Mouse (Mus musculus) hindbrain, embryonic 14.5 days (tissue): ENCODE measurements at regions not wholly inside any gene's neighbourhood (a gene's known extent, or its start where the extent isn't known, plus 50 kb on each side); places are given as distances from the start of the nearest gene placed in this dataset.

ENCODE experiments used
- ATAC-seq: fragments of 200-750 bp; cut with Nextera tagmentation; 2 replicates; pipeline ENCODE4 v1.8.0; 2017; ENCODE audit warnings: moderate number of reproducible peaks, mild to moderate bottlenecking, moderate TSS enrichment, moderate library complexity; ENCODE audit not compliant: low FRiP score
- DNase-seq: peaks from one replicate; pipeline ENCODE4 v3.0.0-alpha.2; 2015; ENCODE audit warnings: low spot score
- H3K27ac ChIP-seq: fragments of 300-500 bp; sonication (generic); 2 replicates; pipeline ENCODE4 v1.5.1; 2014; ENCODE audit warnings: mild to moderate bottlenecking, moderate library complexity
- H3K27me3 ChIP-seq: fragments of 300-500 bp; sonication (generic); 2 replicates; pipeline ENCODE4 v1.6.1; 2014; ENCODE audit warnings: mild to moderate bottlenecking, low read length, mixed read lengths; ENCODE audit not compliant: control insufficient read depth, insufficient read depth
- H3K36me3 ChIP-seq: fragments of 300-500 bp; sonication (generic); replicated peaks from 2 replicates; pipeline ENCODE4 v1.6.1; 2014; ENCODE audit not compliant: control insufficient read depth, insufficient read depth
- H3K4me1 ChIP-seq: fragments of 300-500 bp; sonication (generic); replicated peaks from 2 replicates; pipeline ENCODE4 v1.6.1; 2014; ENCODE audit warnings: antibody characterized with exemption, low read length, mixed read lengths; ENCODE audit not compliant: control insufficient read depth, insufficient read depth
- H3K4me2 ChIP-seq: fragments of 300-500 bp; sonication (generic); replicated peaks from 2 replicates; pipeline ENCODE4 v1.6.1; 2014; ENCODE audit warnings: mild to moderate bottlenecking, moderate library complexity
- H3K4me3 ChIP-seq: fragments of 300-500 bp; sonication (generic); replicated peaks from 2 replicates; pipeline ENCODE4 v1.5.1; 2014; ENCODE audit warnings: mild to moderate bottlenecking, low read length
- H3K9ac ChIP-seq: fragments of 300-500 bp; sonication (generic); 2 replicates; pipeline ENCODE4 v1.6.1; 2014
- H3K9me3 ChIP-seq: fragments of 300-500 bp; sonication (generic); 2 replicates; pipeline ENCODE4 v1.6.1; 2016; ENCODE audit warnings: low read length; ENCODE audit not compliant: control insufficient read depth
- WGBS: fragments of 180-500 bp; shearing (Covaris S2); extraction: QIAGEN DNeasy Blood & Tissue Kit; methylation state at CpG from one replicate; pipeline ENCODE4 v1.1.7; 2014; 5-methylcytosine and 5-hydroxymethylcytosine counted together

DNA sequence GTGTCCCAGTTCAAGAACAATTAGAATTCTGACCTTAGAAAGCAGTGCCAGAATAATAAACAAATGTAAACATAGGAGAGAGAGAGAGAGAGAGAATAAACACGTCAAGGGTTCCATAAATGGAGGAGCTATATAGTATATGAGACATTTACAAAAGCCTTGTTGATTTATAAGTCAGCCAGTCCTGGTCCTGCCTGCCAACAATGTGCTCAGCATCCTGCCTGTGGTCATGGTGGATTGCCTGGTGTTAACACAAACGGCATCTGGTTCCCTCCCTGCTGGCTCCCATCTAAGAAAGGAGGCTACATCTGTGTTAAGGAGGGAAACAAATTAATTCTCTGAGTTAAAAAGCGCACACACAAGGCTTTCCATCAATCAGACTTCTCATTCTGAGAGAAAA, 133.5 kb upstream of the Hnrnpa3 start:
- WGBS: 44% methylated on average over 3 of the region's 3 CpGs
- no peak for DNase-seq
- H3K27ac ChIP-seq: no peak overlapping the region

DNA sequence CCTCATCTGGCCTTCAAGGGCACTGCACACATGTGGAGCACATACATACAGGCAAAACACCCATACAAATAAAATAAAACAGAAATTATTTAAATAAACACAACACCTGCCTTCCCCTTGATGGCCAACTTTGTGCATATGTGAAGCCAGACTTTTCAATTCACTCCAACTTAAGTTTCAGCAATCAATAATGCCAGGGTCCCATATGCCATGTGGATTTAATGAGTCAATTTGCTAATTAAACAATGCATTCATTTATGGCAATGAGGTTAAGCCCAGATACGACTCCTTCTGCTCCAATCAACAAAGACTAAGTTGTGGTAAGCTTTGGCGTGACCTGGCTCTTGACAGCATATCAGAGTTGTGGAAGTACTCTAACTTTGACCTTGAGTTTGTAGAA, 130.4 kb upstream of the Hnrnpa3 start:
- H3K27ac ChIP-seq: no peak overlapping the region
- H3K27me3 ChIP-seq: no peaks in the 10 kb centered on the region
- no peak overlapping the region for H3K4me2 ChIP-seq
- no peaks in the 10 kb centered on the region for H3K4me1 ChIP-seq
- DNase-seq (no peak), ATAC-seq (no peak)
- H3K36me3 ChIP-seq: no peaks in the 10 kb centered on the region
- no peak overlapping the region for H3K9ac ChIP-seq
- no peaks in the 10 kb centered on the region for H3K9me3 ChIP-seq
- H3K4me3 ChIP-seq: no peak overlapping the region
- WGBS: 71% methylated on average over 2 of the region's 2 CpGs

More for the DNA sequence above, 133.5 kb upstream of the Hnrnpa3 start:
- H3K9ac ChIP-seq: no peak overlapping the region
- no peaks in the 10 kb centered on the region for H3K9me3 ChIP-seq
- H3K4me2 ChIP-seq: no peak overlapping the region
- H3K4me1 ChIP-seq: no peaks in the 10 kb centered on the region
- no peak for ATAC-seq
- no peaks in the 10 kb centered on the region for H3K36me3 ChIP-seq
- no peak overlapping the region for H3K4me3 ChIP-seq
- H3K27me3 ChIP-seq: no peaks in the 10 kb centered on the region

DNA sequence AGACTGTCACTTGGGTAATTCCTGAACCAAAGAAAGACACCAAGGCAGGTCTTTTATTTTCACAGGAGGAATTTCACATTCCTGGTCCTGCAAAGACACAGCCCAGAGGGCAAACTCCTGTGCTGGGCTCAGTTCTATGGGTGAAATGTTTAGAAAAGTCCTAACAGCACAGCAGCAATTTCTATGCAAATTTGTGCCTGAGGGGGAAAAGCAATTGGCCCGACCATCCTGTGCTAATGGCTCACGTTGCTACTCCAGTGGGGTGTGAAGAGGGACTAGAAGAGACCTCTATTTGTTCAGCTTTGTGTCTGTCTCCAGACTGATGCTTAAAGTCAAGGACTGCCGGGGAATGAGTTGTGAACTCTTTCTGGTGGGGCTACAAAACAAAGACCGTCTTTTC, 120.9 kb upstream of the Hnrnpa3 start:
- H3K9me3 ChIP-seq: no peaks in the 10 kb centered on the region
- H3K9ac ChIP-seq: no peak overlapping the region
- H3K27ac ChIP-seq: no peak overlapping the region
- H3K4me2 ChIP-seq: no peak overlapping the region
- ATAC-seq (no peak), DNase-seq (no peak)
- 29% methylated on average over 4 of the region's 4 CpGs for WGBS
- no peaks in the 10 kb centered on the region for H3K4me1 ChIP-seq
- H3K36me3 ChIP-seq: no peaks in the 10 kb centered on the region
- no peak overlapping the region for H3K4me3 ChIP-seq
- H3K27me3 ChIP-seq: no peaks in the 10 kb centered on the region

DNA sequence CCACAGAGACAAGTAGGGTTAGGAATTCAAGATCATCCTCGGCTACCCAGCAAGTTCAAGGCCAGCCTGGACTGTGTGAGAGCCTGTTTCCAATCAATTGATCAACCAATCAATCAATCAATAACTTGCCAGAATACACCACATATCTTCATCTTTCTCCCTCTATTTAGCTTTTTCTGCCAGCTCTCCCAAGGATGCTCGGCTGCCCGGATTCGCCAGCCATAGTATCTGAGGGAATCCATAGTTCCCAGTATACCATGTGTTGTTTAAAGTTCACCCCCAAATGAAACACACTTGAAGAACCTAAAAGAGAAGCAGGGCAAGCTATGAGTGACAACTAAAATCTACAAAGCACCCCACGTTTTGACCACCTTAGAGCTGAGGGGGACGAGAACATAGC, 119.3 kb upstream of the Hnrnpa3 start:
- no peak overlapping the region for H3K4me3 ChIP-seq
- 94% methylated on average over 6 of the region's 6 CpGs for WGBS
- no peak overlapping the region for H3K4me2 ChIP-seq
- H3K27ac ChIP-seq: no peak overlapping the region
- H3K36me3 ChIP-seq: no peaks in the 10 kb centered on the region
- no peaks in the 10 kb centered on the region for H3K4me1 ChIP-seq
- no peak for ATAC-seq
- no peaks in the 10 kb centered on the region for H3K9me3 ChIP-seq
- no peak for DNase-seq
- H3K9ac ChIP-seq: no peak overlapping the region
- no peaks in the 10 kb centered on the region for H3K27me3 ChIP-seq

DNA sequence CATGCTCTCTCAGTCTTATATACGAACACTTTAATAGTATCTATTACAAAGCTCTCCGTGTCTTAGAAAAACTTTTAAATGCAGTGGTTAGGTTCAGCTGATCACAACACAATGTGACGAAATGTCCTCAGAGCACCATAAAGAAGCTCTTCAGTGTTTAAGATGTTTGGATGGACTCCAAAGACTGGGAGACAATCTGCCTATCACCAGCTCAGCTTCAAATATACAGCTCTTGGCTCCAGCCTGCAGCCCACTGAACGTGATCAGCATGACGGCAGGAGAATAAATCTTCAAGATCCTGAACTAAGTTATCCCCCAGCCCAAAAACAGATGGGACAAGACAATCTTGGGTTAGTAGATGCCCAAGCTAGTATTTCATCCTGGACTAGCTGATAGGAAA, 116.7 kb upstream of the Hnrnpa3 start:
- no peaks in the 10 kb centered on the region for H3K36me3 ChIP-seq
- no peaks in the 10 kb centered on the region for H3K9me3 ChIP-seq
- 78% methylated on average over 5 of the region's 5 CpGs for WGBS
- H3K4me2 ChIP-seq: no peak overlapping the region
- DNase-seq (no peak), ATAC-seq (no peak)
- no peak overlapping the region for H3K27ac ChIP-seq
- no peak overlapping the region for H3K9ac ChIP-seq
- H3K27me3 ChIP-seq: no peaks in the 10 kb centered on the region
- H3K4me3 ChIP-seq: no peak overlapping the region
- H3K4me1 ChIP-seq: no peaks in the 10 kb centered on the region

DNA sequence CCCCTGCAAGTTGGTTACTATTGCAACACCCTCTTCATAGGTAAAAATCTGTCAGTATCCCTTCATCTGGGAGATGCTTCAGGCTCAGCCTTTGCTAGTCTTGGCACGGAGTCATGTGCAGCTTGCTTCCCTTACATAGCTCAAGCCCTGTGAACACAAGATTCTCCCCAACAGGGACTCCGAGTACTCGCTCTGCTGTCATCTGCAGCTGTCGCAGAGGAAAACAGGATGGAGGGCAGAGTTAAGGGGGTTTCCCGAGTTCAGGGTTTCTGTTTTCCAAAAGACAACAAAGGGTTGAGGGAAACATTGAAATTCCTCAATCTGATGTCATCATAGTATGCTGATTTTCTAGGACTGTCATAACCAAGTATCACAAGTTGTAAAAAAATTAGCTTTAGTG, 116.3 kb upstream of the Hnrnpa3 start:
- H3K36me3 ChIP-seq: no peaks in the 10 kb centered on the region
- DNase-seq (no peak), ATAC-seq (no peak)
- H3K9me3 ChIP-seq: no peaks in the 10 kb centered on the region
- 70% methylated on average over 5 of the region's 5 CpGs for WGBS
- H3K9ac ChIP-seq: no peak overlapping the region
- no peak overlapping the region for H3K27ac ChIP-seq
- no peaks in the 10 kb centered on the region for H3K27me3 ChIP-seq
- no peak overlapping the region for H3K4me3 ChIP-seq
- H3K4me1 ChIP-seq: no peaks in the 10 kb centered on the region
- no peak overlapping the region for H3K4me2 ChIP-seq

DNA sequence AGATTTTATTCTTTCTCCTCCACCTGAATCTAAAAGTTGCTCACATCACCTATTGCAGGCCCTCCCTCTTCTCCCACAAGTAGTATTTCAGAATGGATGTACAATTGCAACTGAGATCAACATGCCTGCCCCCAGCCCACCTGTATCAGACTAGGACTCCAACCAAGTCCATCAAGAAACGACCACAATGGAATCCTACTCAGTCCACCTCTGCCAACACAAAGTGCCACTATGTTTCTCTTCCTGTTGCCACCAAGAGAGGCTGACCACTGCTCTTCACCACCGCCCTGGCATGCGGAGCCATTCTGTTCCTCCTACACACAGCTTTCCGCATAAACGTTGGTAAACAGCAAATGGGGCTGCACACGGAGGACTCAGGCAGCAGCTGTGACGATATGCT, 113.1 kb upstream of the Hnrnpa3 start:
- Histone ChIP-seq H3K4me2 (no peak overlapping the region), H3K9me3 (no peaks in the 10 kb centered on the region), H3K4me1 (no peaks in the 10 kb centered on the region), H3K4me3 (no peak overlapping the region), H3K36me3 (no peaks in the 10 kb centered on the region), H3K27ac (no peak overlapping the region), H3K27me3 (no peaks in the 10 kb centered on the region), H3K9ac (no peak overlapping the region)
- ATAC-seq (no peak), DNase-seq (no peak)
- WGBS: 90% methylated on average over 7 of the region's 7 CpGs

DNA sequence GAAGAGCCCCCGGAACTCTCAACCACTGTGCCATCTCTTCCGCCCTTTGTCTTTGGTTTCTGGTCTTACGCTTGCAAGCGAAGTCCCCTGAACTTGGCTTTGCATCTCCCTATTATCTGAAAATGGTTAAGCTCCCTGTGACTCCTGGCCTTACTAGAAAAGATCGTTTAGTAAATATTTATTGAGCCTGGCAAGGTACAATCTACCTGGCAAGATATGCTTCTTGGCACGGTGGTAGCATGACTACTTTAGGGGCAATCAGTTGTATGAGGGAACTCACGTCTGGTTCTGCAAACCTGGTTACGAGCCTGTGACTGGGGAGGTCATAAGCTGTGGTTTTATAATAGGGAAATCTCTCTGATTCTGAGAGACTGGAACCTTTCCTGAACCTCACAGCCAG, 103.4 kb upstream of the Hnrnpa3 start:
- WGBS: 90% methylated on average over 8 of the region's 8 CpGs

DNA sequence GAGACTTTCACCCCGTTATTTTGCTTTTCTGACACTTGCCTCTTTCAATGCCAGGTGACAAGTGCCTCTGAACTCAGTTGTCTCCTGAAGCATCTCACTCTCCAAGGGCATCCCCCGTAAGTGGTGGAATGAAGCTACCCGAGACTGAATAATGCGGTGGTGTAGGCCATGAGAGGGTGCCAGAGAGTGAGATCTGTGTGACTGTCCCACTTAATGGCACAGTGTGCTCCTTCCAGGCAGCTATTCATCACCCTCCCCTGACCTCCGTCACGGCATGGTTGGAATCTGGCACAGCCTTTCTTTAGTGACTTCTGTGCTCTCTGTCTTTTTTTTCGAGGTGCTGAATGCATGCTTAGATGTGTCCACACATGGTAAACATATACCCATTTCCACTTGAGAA, 102.3 kb upstream of the Hnrnpa3 start:
- no peaks in the 10 kb centered on the region for H3K36me3 ChIP-seq
- DNase-seq: no peak
- no peak overlapping the region for H3K4me2 ChIP-seq
- H3K4me3 ChIP-seq: no peak overlapping the region
- H3K9ac ChIP-seq: no peak overlapping the region
- no peaks in the 10 kb centered on the region for H3K27me3 ChIP-seq
- H3K27ac ChIP-seq: no peak overlapping the region
- ATAC-seq: no peak
- H3K4me1 ChIP-seq: no peaks in the 10 kb centered on the region
- no peaks in the 10 kb centered on the region for H3K9me3 ChIP-seq
- 45% methylated on average over 7 of the region's 7 CpGs for WGBS

More for the DNA sequence above, 103.4 kb upstream of the Hnrnpa3 start:
- no peaks in the 10 kb centered on the region for H3K27me3 ChIP-seq
- no peaks in the 10 kb centered on the region for H3K36me3 ChIP-seq
- no peaks in the 10 kb centered on the region for H3K4me1 ChIP-seq
- ATAC-seq (no peak), DNase-seq (no peak)
- H3K4me3 ChIP-seq: no peak overlapping the region
- H3K9me3 ChIP-seq: no peaks in the 10 kb centered on the region
- H3K4me2 ChIP-seq: no peak overlapping the region
- H3K27ac ChIP-seq: no peak overlapping the region
- no peak overlapping the region for H3K9ac ChIP-seq

DNA sequence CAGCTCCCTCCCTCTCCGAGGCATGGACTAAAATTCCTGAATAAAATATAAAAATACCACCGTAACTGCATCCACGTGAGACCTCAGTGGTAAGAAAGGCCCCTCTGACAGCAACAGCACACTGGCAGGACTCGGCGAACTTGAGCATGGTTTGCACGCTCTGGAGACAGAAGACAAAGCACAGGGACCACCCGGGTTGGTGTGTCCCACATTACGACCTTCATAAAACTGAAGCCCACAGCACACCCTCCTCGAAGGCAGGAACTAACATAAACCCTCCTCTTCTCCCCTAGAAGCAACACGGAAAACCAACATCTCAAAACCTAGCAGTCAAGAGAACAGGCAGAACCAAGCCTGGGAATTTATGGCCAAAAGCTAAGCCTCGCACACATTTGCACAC, 101.7 kb upstream of the Hnrnpa3 start:
- no peak for ATAC-seq
- Histone ChIP-seq H3K4me1 (no peaks in the 10 kb centered on the region), H3K9ac (no peak overlapping the region), H3K9me3 (no peaks in the 10 kb centered on the region), H3K27ac (no peak overlapping the region), H3K36me3 (no peaks in the 10 kb centered on the region), H3K4me3 (no peak overlapping the region), H3K4me2 (no peak overlapping the region), H3K27me3 (no peaks in the 10 kb centered on the region)
- 82% methylated on average over 11 of the region's 11 CpGs for WGBS
- DNase-seq: no peak
